Mouse (Mus musculus): Measurements from ENCODE around the gene Ostm1.

DNA sequence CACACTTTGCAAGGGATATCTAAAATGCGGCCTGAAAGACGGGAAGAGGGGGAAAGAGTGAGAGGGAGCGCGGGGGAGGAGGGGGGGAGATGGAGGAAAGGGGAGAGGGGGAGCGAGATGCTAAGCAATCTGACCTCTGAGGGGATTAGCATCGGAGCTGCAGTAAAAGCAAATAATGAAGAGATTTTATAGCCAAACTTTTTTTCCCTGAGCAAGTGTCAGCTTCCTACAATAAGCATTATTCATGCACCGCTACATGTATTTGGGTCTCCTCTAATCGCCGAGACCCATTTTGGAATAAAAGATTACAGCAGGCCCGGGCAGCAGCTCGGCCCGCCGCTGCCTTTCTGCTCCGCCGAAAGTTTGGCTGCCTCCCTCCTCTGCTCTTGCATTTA lies 5.3 kb upstream of the Ostm1 start:
- TF ChIP-seq CTCF (IDR thresholded peaks at IDR 0.05; ENCODE audit: low read depth, low read length): no peak
- TF ChIP-seq POLR2A (IDR thresholded peaks at IDR 0.05; ENCODE audit: extremely low read depth, insufficient read depth, low read length): no peak

Data from liver, adult 2 months (tissue).